Mouse (Mus musculus): ENCODE results near the gene St8sia1.

GRCm38 (mm10) chr6:142849326-142849725, 114.9 kb downstream of the St8sia1 start:
- TF ChIP-seq GATA1 (IDR thresholded peaks at IDR 0.05; ENCODE audit: low read length) (no peak), TAL1 (IDR thresholded peaks at IDR 0.05; ENCODE audit: low read length) (no peak)
